Mouse (Mus musculus) heart, postnatal 0 days (tissue): Measurements from ENCODE around the gene Atxn7. TPM values are rescaled to one million over a fixed set of nuclear protein-coding genes. Genes with fewer than 3 reads are reported as not detected.

ENCODE experiments used
- ATAC-seq: fragments of 200-750 bp; cut with Nextera tagmentation; 2 replicates; pipeline ENCODE4 v1.8.0; 2017; ENCODE audit warnings: low read depth, moderate number of reproducible peaks, moderate library complexity; ENCODE audit not compliant: insufficient read depth
- DNase-seq: peaks from one replicate; pipeline ENCODE4 v3.0.0-alpha.2; 2016; ENCODE audit warnings: low spot score
- H3K27ac ChIP-seq: fragments of 300-500 bp; sonication (generic); 2 replicates; pipeline ENCODE4 v1.5.1; 2014; ENCODE audit warnings: low read depth, mild to moderate bottlenecking
- H3K27me3 ChIP-seq: fragments of 300-500 bp; sonication (generic); 2 replicates; pipeline ENCODE4 v1.6.1; 2014; ENCODE audit warnings: low read length, mixed read lengths; ENCODE audit not compliant: control insufficient read depth, insufficient read depth
- H3K36me3 ChIP-seq: fragments of 300-500 bp; sonication (generic); replicated peaks from 2 replicates; pipeline ENCODE4 v1.6.1; 2014; ENCODE audit warnings: low read length, mixed read lengths; ENCODE audit not compliant: control insufficient read depth, insufficient read depth
- H3K4me1 ChIP-seq: fragments of 300-500 bp; sonication (generic); 2 replicates; pipeline ENCODE4 v1.6.1; 2014; ENCODE audit warnings: antibody characterized with exemption; ENCODE audit not compliant: control insufficient read depth, insufficient read depth
- H3K4me2 ChIP-seq: fragments of 300-500 bp; sonication (generic); 2 replicates; pipeline ENCODE4 v1.6.1; 2014; ENCODE audit warnings: low read depth, mild to moderate bottlenecking, low read length, moderate library complexity
- H3K4me3 ChIP-seq: fragments of 300-500 bp; sonication (generic); 2 replicates; pipeline ENCODE4 v1.5.1; 2014; ENCODE audit warnings: low read depth, low read length
- H3K9ac ChIP-seq: fragments of 300-500 bp; sonication (generic); replicated peaks from 2 replicates; pipeline ENCODE4 v1.6.1; 2014; ENCODE audit warnings: low read depth, low read length, mixed read lengths
- H3K9me3 ChIP-seq: fragments of 300-500 bp; sonication (generic); replicated peaks from 2 replicates; pipeline ENCODE4 v1.6.1; 2016; ENCODE audit warnings: low read length; ENCODE audit not compliant: control insufficient read depth
- CTCF ChIP-seq: IDR thresholded peaks from 2 replicates; pipeline ENCODE4 v1.5.1; 2016; ENCODE audit warnings: antibody characterized with exemption, control low read depth, low read depth
- EP300 ChIP-seq: IDR thresholded peaks from 2 replicates; pipeline ENCODE4 v1.6.1; 2016; ENCODE audit warnings: antibody characterized with exemption, low read depth
- WGBS: fragments of 180-500 bp; shearing (Covaris S2); extraction: QIAGEN DNeasy Blood & Tissue Kit; methylation state at CpG from one replicate; pipeline ENCODE4 v1.1.7; 2014; 5-methylcytosine and 5-hydroxymethylcytosine counted together
- polyA plus RNA-seq: library from polyadenylated mRNA; unstranded; fragments of >200 nt; fragmentation: Nextera tagmentation; extraction: Ambion mirVana; gene quantifications from 2 replicates; pipeline ENCODE4 v1.2.1, GENCODE M21; 2015
- total RNA-seq: library from RNA; depleted of rRNA; stranded (reverse); fragments of >200 nt; gene quantifications from 2 replicates; pipeline ENCODE4 v1.2.3, GENCODE M21; 2014; ENCODE audit warnings: low replicate concordance

The Atxn7 gene
- total and polyA plus RNA-seq, 2 experiments from 2014 or later: 2.1 to 12.4 TPM

DNA sequence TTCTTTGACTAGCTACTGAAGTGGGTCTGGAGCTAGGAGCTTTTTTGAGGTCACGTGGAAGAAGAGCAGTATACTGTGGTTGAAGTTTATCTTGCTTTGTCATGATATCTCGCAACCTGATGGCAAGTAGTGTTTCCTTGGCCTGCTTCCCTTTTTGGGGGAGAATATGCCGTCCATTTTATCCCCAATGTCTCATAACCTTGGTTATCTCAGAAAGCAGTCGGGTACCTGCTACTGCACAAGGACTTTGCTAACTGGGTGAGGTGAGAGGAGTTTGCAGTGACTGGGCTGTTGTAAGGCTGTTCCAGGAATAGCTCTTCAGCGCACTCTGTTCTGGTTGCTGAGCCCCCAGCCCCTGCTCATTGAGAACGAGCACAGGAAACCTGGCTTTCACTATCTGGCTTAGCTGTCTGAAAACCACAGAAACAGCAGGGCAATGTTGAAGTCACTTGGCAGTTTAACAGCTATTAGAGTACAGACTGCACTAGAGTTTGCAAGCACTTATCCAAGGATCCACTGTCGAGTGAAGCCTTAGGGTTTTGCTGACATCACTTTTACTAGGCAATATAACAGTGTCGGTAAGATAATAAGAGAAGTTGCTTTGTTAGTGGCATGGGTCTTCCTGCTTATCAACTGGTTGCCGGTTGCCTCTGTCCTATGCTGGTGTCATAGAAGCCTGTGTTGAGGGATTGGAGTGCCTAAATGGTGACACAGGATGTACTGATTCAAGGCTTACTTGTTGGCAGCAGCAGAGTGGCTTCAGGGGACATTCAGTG is 127.0 kb downstream of the Atxn7 start:
- Histone ChIP-seq H3K27ac (peak overlapping the region; percentile 33; the same call in 1 of the 2 replicates), H3K4me3 (no peak overlapping the region), H3K27me3 (no peaks in the 10 kb centered on the region), H3K9ac (no peak overlapping the region), H3K36me3 (peaks cover 49% of the 10 kb centered on the region), H3K9me3 (no peaks in the 10 kb centered on the region), H3K4me1 (peaks cover 7% of the 10 kb centered on the region; the same call in 1 of the 2 replicates), H3K4me2 (0 out of 2 replicates have a peak overlapping the region, but pooled peaks have one; percentile 13)
- ATAC-seq (peak; percentile 75), DNase-seq (peak; percentile 65)
- 22% methylated on average over 9 of the region's 9 CpGs for WGBS
- TF ChIP-seq CTCF: no peak
- no peak for TF ChIP-seq EP300

DNA sequence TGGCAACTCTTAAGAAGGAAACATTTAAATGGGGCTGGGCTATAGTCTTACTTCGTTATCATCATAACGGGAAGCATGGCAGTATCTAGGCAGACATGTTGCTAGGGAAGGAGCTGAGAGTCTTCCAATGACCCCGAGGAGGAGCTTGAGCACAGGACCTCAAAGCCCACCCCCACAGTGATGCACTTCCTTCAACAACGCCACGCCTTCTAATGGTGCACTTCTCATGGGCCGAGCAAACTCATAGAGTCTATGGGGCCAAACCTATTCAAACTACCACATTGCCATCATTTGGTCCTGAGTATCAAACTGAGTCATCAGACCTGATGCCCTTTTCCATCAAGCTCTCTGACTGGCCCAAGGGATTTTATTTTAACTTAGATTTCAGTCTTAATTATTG is 129.3 kb downstream of the Atxn7 start:
- no peak for TF ChIP-seq EP300
- no peak for TF ChIP-seq CTCF
- no peaks in the 10 kb centered on the region for H3K9me3 ChIP-seq
- H3K27ac ChIP-seq: no peak overlapping the region
- no peak for ATAC-seq
- no peaks in the 10 kb centered on the region for H3K27me3 ChIP-seq
- H3K9ac ChIP-seq: no peak overlapping the region
- no peak overlapping the region for H3K4me2 ChIP-seq
- peaks cover 53% of the 10 kb centered on the region for H3K36me3 ChIP-seq
- peaks cover 7% of the 10 kb centered on the region; the same call in 1 of the 2 replicates for H3K4me1 ChIP-seq
- no peak overlapping the region for H3K4me3 ChIP-seq
- no peak for DNase-seq
- WGBS: 92% methylated on average over 6 of the region's 6 CpGs

- Histone ChIP-seq H3K9me3 (no peaks in the 10 kb centered on the region), H3K4me3 (no peak overlapping the region), H3K9ac (no peak overlapping the region), H3K36me3 (peaks cover 65% of the 10 kb centered on the region), H3K4me2 (no peak overlapping the region), H3K27me3 (no peaks in the 10 kb centered on the region), H3K4me1 (no peaks in the 10 kb centered on the region), H3K27ac (no peak overlapping the region)
- ATAC-seq: peak; percentile 73; the same call in 1 of the 2 replicates
- TF ChIP-seq EP300 (no peak), CTCF (peak; percentile 100)
- DNase-seq: peak; percentile 81
- 26% methylated on average over 10 of the region's 10 CpGs for WGBS
Observed at GRCm38 (mm10) chr14:14098330-14098980, 137.2 kb downstream of the Atxn7 start.

DNA sequence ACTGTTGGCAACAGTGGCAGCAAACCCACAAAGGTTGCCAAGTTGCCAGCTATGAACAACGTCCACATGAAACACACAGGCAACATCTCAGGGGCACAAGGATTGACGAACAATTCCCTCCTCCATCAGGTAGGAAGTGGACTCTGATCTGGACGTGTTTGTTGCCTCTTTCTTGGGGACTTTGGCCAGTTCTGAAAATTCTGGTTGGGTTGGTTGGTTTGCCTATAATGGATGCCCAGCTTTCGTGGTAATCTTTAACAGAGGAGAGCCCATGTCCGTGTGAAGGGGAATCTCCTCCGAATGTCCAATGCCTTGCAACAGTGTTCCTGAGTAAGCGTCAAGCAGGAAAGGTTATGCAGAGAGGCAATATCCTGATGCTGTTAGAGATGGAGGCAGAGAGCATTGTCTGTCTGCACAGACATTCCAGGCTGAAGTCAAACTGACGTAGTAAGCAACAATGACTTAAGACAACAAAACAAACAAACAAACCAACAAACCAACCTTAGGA is 139.6 kb downstream of the Atxn7 start:
- WGBS: 87% methylated on average over 8 of the region's 8 CpGs
- Histone ChIP-seq H3K9ac (no peak overlapping the region), H3K4me1 (no peaks in the 10 kb centered on the region), H3K4me2 (no peak overlapping the region), H3K27ac (no peak overlapping the region), H3K36me3 (peaks cover 68% of the 10 kb centered on the region), H3K4me3 (no peak overlapping the region), H3K9me3 (no peaks in the 10 kb centered on the region), H3K27me3 (no peaks in the 10 kb centered on the region)
- DNase-seq (no peak), ATAC-seq (no peak)
- no peak for TF ChIP-seq EP300
- no peak for TF ChIP-seq CTCF

GRCm38 (mm10) chr14:14101296-14101695 is 140.1 kb downstream of the Atxn7 start:
- Histone ChIP-seq H3K9me3 (no peaks in the 10 kb centered on the region), H3K27ac (no peak overlapping the region), H3K4me2 (no peak overlapping the region), H3K9ac (no peak overlapping the region), H3K27me3 (no peaks in the 10 kb centered on the region), H3K36me3 (peaks cover 64% of the 10 kb centered on the region), H3K4me3 (no peak overlapping the region), H3K4me1 (no peaks in the 10 kb centered on the region)
- no peak for TF ChIP-seq EP300
- TF ChIP-seq CTCF: no peak
- DNase-seq (no peak), ATAC-seq (no peak)
- WGBS: 87% methylated on average over 9 of the region's 9 CpGs
